In the genomic region with DNA sequence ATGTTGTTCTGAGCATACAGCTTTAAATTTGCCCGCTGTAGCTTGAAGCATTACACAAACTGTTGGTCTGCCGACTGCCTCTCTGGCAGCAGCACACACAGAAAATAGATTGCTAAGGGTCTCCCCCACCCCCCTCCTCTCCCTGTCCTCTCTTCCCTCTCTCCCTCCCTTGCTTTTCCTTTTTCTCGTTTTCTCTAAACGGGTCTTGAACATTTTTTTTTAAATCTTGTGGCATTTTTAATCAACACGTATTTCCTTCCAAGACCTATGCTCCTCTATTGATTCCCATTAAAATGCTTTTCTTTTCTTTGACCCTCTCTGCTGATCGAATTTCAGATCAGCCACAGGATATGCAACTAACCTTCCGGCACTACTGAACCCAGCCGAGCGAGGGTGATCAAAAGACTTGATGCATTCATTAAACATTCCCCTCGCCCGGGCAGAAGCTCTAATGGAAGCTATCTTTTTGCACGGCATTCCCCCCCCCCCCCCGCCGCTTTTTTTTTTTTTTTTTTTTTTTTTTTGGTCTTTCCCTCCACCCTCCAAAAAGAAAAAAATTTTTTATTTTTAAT, we compare ENCODE assay signal across 8 mouse cellular contexts.
DNase-seq lines count a peak whose midpoint lies in the region; ATAC-seq and TF ChIP-seq lines count a peak whose summit lies in the region.

No protein-coding gene starts in this region.

- no peaks in the 10 kb centered on the region for H3K27me3 ChIP-seq in cerebellum, adult 2 months (ENCODE audit: control insufficient read depth, insufficient read depth, low read length)
- H3K27me3 ChIP-seq in intestine, embryonic 16.5 days (replicated peaks; ENCODE audit: control insufficient read depth, insufficient read depth, low read length), result no peaks in the 10 kb centered on the region
- no peaks in the 10 kb centered on the region for H3K27me3 ChIP-seq in limb, embryonic 12.5 days
- H3K27me3 ChIP-seq in midbrain, embryonic 15.5 days (replicated peaks), result no peaks in the 10 kb centered on the region

- no peaks in the 10 kb centered on the region for H3K9me3 ChIP-seq in intestine, embryonic 16.5 days (ENCODE audit: control insufficient read depth, low read length)
- no peaks in the 10 kb centered on the region for H3K9me3 ChIP-seq in limb, embryonic 12.5 days
- H3K9me3 ChIP-seq in midbrain, embryonic 15.5 days, result no peaks in the 10 kb centered on the region

- TF ChIP-seq CTCF in cerebellum, adult 2 months (IDR thresholded peaks at IDR 0.05; ENCODE audit: borderline replicate concordance, insufficient read depth, low read depth, low read length), result no peak

- no peaks in the 10 kb centered on the region for H3K36me3 ChIP-seq in intestine, embryonic 16.5 days (ENCODE audit: control insufficient read depth, insufficient read depth, low read length)
- no peaks in the 10 kb centered on the region for H3K36me3 ChIP-seq in limb, embryonic 12.5 days
- H3K36me3 ChIP-seq in midbrain, embryonic 15.5 days (replicated peaks), result no peaks in the 10 kb centered on the region

- 0% methylated on average over 14 of the region's 14 CpGs for WGBS in cerebellum, adult 2 months
- WGBS in intestine, embryonic 16.5 days, result under 1% methylated on average over 12 of the region's 14 CpGs
- under 1% methylated on average over 14 of the region's 14 CpGs for WGBS in limb, embryonic 12.5 days
- 0% methylated on average over 14 of the region's 14 CpGs for WGBS in midbrain, embryonic 15.5 days

- ATAC-seq in intestine, embryonic 16.5 days, result no peak
- ATAC-seq in limb, embryonic 12.5 days (ENCODE audit: insufficient number of reproducible peaks, insufficient read depth, low FRiP score, low TSS enrichment, low read depth), result 0 out of 2 replicates have a peak, but pooled peaks have one; percentile 29
- peak; percentile 72 for ATAC-seq in midbrain, embryonic 15.5 days (replicated peaks)

- peaks cover 4% of the 10 kb centered on the region; the same call in 1 of the 2 replicates for H3K4me1 ChIP-seq in cerebellum, adult 2 months (ENCODE audit: control insufficient read depth, insufficient read depth, low read length)
- 0 out of 2 replicates have a peak, but pooled peaks cover 3% of the 10 kb centered on the region for H3K4me1 ChIP-seq in intestine, embryonic 16.5 days (ENCODE audit: control insufficient read depth, insufficient read depth, low read length)
- no peaks in the 10 kb centered on the region for H3K4me1 ChIP-seq in limb, embryonic 12.5 days (replicated peaks)
- H3K4me1 ChIP-seq in midbrain, embryonic 15.5 days, result peaks cover 15% of the 10 kb centered on the region

- DNase-seq in urinary bladder, postnatal 14 days (ENCODE audit: low spot score), result peak; percentile 45
- DNase-seq in urinary bladder, adult 18-20 months (ENCODE audit: low spot score in 2 of 2), result no peak
- DNase-seq in cerebellum, adult 2 months, result peak; percentile 63 to 70
- peak; percentile 15 to 44 for DNase-seq in frontal cortex, postnatal 36 days (ENCODE audit: low spot score in 2 of 2)
- peak; percentile 10 for DNase-seq in thymus, postnatal 0 days (ENCODE audit: low spot score)

- peak overlapping the region; percentile 81 for H3K4me2 ChIP-seq in intestine, embryonic 16.5 days (ENCODE audit: low read depth, low read length)
- peak overlapping the region; percentile 67 for H3K4me2 ChIP-seq in limb, embryonic 12.5 days
- H3K4me2 ChIP-seq in midbrain, embryonic 15.5 days, result peak overlapping the region; percentile 78

- H3K4me3 ChIP-seq in cerebellum, adult 2 months (replicated peaks; ENCODE audit: insufficient read depth, low read depth, low read length), result peak overlapping the region; percentile 95
- peak overlapping the region; percentile 63 for H3K4me3 ChIP-seq in intestine, embryonic 16.5 days (ENCODE audit: low read length)
- H3K4me3 ChIP-seq in limb, embryonic 12.5 days (replicated peaks), result peak overlapping the region; percentile 51
- H3K4me3 ChIP-seq in midbrain, embryonic 15.5 days, result peak overlapping the region; percentile 59

- peak; percentile 22; the same call in 1 of the 2 replicates for TF ChIP-seq POLR2A in cerebellum, adult 2 months (IDR thresholded peaks at IDR 0.05; ENCODE audit: borderline replicate concordance, insufficient read depth, low read length)

- peak overlapping the region; percentile 87 for H3K9ac ChIP-seq in intestine, embryonic 16.5 days (ENCODE audit: low read depth, low read length)
- H3K9ac ChIP-seq in limb, embryonic 12.5 days (replicated peaks), result peak overlapping the region; percentile 55
- peak overlapping the region; percentile 43; the same call in 1 of the 2 replicates for H3K9ac ChIP-seq in midbrain, embryonic 15.5 days

- peak overlapping the region; percentile 98 for H3K27ac ChIP-seq in cerebellum, adult 2 months (ENCODE audit: insufficient read depth, low read length)
- peak overlapping the region; percentile 87 for H3K27ac ChIP-seq in intestine, embryonic 16.5 days (ENCODE audit: low read length)
- peak overlapping the region; percentile 98 for H3K27ac ChIP-seq in limb, embryonic 12.5 days
- H3K27ac ChIP-seq in midbrain, embryonic 15.5 days, result peak overlapping the region; percentile 98

Comparison
In these comparisons a context has a peak if more than half of its experiments do, and no peak if none do; other contexts are left out.
1. DNase-seq: peak in urinary bladder, postnatal 14 days (single experiment), cerebellum, adult 2 months (2 of 2), frontal cortex, postnatal 36 days (2 of 2) and thymus, postnatal 0 days (single experiment); none in urinary bladder, adult 18-20 months (0 of 2).
2. Peak in every context shown above with its lines, with median percentiles within 50 percentile points of each other: H3K27ac ChIP-seq, H3K4me3 ChIP-seq, H3K4me2 ChIP-seq and H3K9ac ChIP-seq.